Mouse (Mus musculus): ENCODE results near the gene Egflam. TPM values are rescaled to one million over a fixed set of nuclear protein-coding genes. Genes with fewer than 3 reads are reported as not detected.

Gene Egflam
- polyA plus RNA-seq, 1 experiment from 2014 or later = 32.7 TPM

- Histone ChIP-seq H3K4me2 (ENCODE audit: low read depth, low read length) (no peak overlapping the region), H3K4me1 (replicated peaks; ENCODE audit: control insufficient read depth, insufficient read depth, low read length) (0 out of 2 replicates have a peak, but pooled peaks cover 4% of the 10 kb centered on the region), H3K9ac (ENCODE audit: low read length) (no peak overlapping the region), H3K36me3 (ENCODE audit: control insufficient read depth, insufficient read depth, low read length) (peaks cover 22% of the 10 kb centered on the region), H3K4me3 (ENCODE audit: low read length) (no peak overlapping the region), H3K27me3 (ENCODE audit: control insufficient read depth, insufficient read depth, low read depth, low read length) (no peaks in the 10 kb centered on the region), H3K27ac (ENCODE audit: low read length) (no peak overlapping the region), H3K9me3 (ENCODE audit: control insufficient read depth, low read length) (no peaks in the 10 kb centered on the region)
- 82% methylated on average over 8 of the region's 8 CpGs for WGBS
- ATAC-seq (ENCODE audit: low read depth) = no peak
These were observed 224.4 kb downstream of the Egflam start for GRCm38 (mm10) chr15:7173776-7174175.

- Histone ChIP-seq H3K27ac (ENCODE audit: low read length) (no peak overlapping the region), H3K4me1 (replicated peaks; ENCODE audit: control insufficient read depth, insufficient read depth, low read length) (0 out of 2 replicates have a peak, but pooled peaks cover 4% of the 10 kb centered on the region), H3K9me3 (ENCODE audit: control insufficient read depth, low read length) (no peaks in the 10 kb centered on the region), H3K36me3 (ENCODE audit: control insufficient read depth, insufficient read depth, low read length) (peaks cover 21% of the 10 kb centered on the region), H3K4me3 (ENCODE audit: low read length) (no peak overlapping the region), H3K4me2 (ENCODE audit: low read depth, low read length) (no peak overlapping the region), H3K9ac (ENCODE audit: low read length) (no peak overlapping the region), H3K27me3 (ENCODE audit: control insufficient read depth, insufficient read depth, low read depth, low read length) (no peaks in the 10 kb centered on the region)
- 79% methylated on average over 7 of the region's 7 CpGs for WGBS
- ATAC-seq (ENCODE audit: low read depth) = no peak
These were observed 224.8 kb downstream of the Egflam start for GRCm38 (mm10) chr15:7173346-7173745.

GRCm38 (mm10) chr15:7172875-7173274 lies 225.3 kb downstream of the Egflam start:
- Histone ChIP-seq H3K36me3 (ENCODE audit: control insufficient read depth, insufficient read depth, low read length) (peaks cover 21% of the 10 kb centered on the region), H3K9ac (ENCODE audit: low read length) (no peak overlapping the region), H3K4me1 (replicated peaks; ENCODE audit: control insufficient read depth, insufficient read depth, low read length) (0 out of 2 replicates have a peak, but pooled peaks cover 4% of the 10 kb centered on the region), H3K4me3 (ENCODE audit: low read length) (no peak overlapping the region), H3K4me2 (ENCODE audit: low read depth, low read length) (no peak overlapping the region), H3K27me3 (ENCODE audit: control insufficient read depth, insufficient read depth, low read depth, low read length) (no peaks in the 10 kb centered on the region), H3K27ac (ENCODE audit: low read length) (no peak overlapping the region), H3K9me3 (ENCODE audit: control insufficient read depth, low read length) (no peaks in the 10 kb centered on the region)
- 32% methylated on average over 2 of the region's 2 CpGs for WGBS
- no peak for ATAC-seq (ENCODE audit: low read depth)

GRCm38 (mm10) chr15:7167906-7168532 lies 230.2 kb downstream of the Egflam start:
- Histone ChIP-seq H3K9me3 (ENCODE audit: control insufficient read depth, low read length) (no peaks in the 10 kb centered on the region), H3K27ac (ENCODE audit: low read length) (no peak overlapping the region), H3K4me1 (replicated peaks; ENCODE audit: control insufficient read depth, insufficient read depth, low read length) (0 out of 2 replicates have a peak, but pooled peaks cover 4% of the 10 kb centered on the region), H3K27me3 (ENCODE audit: control insufficient read depth, insufficient read depth, low read depth, low read length) (no peaks in the 10 kb centered on the region), H3K36me3 (ENCODE audit: control insufficient read depth, insufficient read depth, low read length) (peaks cover 20% of the 10 kb centered on the region), H3K4me2 (ENCODE audit: low read depth, low read length) (no peak overlapping the region), H3K9ac (ENCODE audit: low read length) (no peak overlapping the region), H3K4me3 (ENCODE audit: low read length) (no peak overlapping the region)
- 46% methylated on average over 11 of the region's 11 CpGs for WGBS
- ATAC-seq (ENCODE audit: low read depth) = no peak

- Histone ChIP-seq H3K9ac (ENCODE audit: low read length) (no peak overlapping the region), H3K27ac (ENCODE audit: low read length) (no peak overlapping the region), H3K4me2 (ENCODE audit: low read depth, low read length) (no peak overlapping the region), H3K9me3 (ENCODE audit: control insufficient read depth, low read length) (no peaks in the 10 kb centered on the region), H3K4me1 (replicated peaks; ENCODE audit: control insufficient read depth, insufficient read depth, low read length) (no peaks in the 10 kb centered on the region), H3K27me3 (ENCODE audit: control insufficient read depth, insufficient read depth, low read depth, low read length) (no peaks in the 10 kb centered on the region), H3K4me3 (ENCODE audit: low read length) (no peak overlapping the region), H3K36me3 (ENCODE audit: control insufficient read depth, insufficient read depth, low read length) (peaks cover 18% of the 10 kb centered on the region; the same call in 1 of the 2 replicates)
- ATAC-seq (ENCODE audit: low read depth) = no peak
- 79% methylated on average over 10 of the region's 10 CpGs for WGBS
These were observed 230.8 kb downstream of the Egflam start for GRCm38 (mm10) chr15:7167238-7167905.

- 88% methylated on average over 9 of the region's 9 CpGs for WGBS
- no peak overlapping the region for H3K4me3 ChIP-seq (ENCODE audit: low read length)
- no peak for ATAC-seq (ENCODE audit: low read depth)
- H3K9me3 ChIP-seq (ENCODE audit: control insufficient read depth, low read length) = no peaks in the 10 kb centered on the region
- no peak overlapping the region for H3K4me2 ChIP-seq (ENCODE audit: low read depth, low read length)
- H3K27me3 ChIP-seq (ENCODE audit: control insufficient read depth, insufficient read depth, low read depth, low read length) = no peaks in the 10 kb centered on the region
- H3K9ac ChIP-seq (ENCODE audit: low read length) = no peak overlapping the region
- no peak overlapping the region for H3K27ac ChIP-seq (ENCODE audit: low read length)
- H3K4me1 ChIP-seq (replicated peaks; ENCODE audit: control insufficient read depth, insufficient read depth, low read length) = no peaks in the 10 kb centered on the region
- peaks cover 18% of the 10 kb centered on the region; the same call in 1 of the 2 replicates for H3K36me3 ChIP-seq (ENCODE audit: control insufficient read depth, insufficient read depth, low read length)
These were observed 231.5 kb downstream of the Egflam start for GRCm38 (mm10) chr15:7166735-7167134.

- Histone ChIP-seq H3K4me1 (replicated peaks; ENCODE audit: control insufficient read depth, insufficient read depth, low read length) (no peaks in the 10 kb centered on the region), H3K4me2 (ENCODE audit: low read depth, low read length) (no peak overlapping the region), H3K4me3 (ENCODE audit: low read length) (no peak overlapping the region), H3K9me3 (ENCODE audit: control insufficient read depth, low read length) (no peaks in the 10 kb centered on the region), H3K27ac (ENCODE audit: low read length) (no peak overlapping the region), H3K27me3 (ENCODE audit: control insufficient read depth, insufficient read depth, low read depth, low read length) (no peaks in the 10 kb centered on the region), H3K36me3 (ENCODE audit: control insufficient read depth, insufficient read depth, low read length) (peaks cover 24% of the 10 kb centered on the region), H3K9ac (ENCODE audit: low read length) (no peak overlapping the region)
- 78% methylated on average over 6 of the region's 6 CpGs for WGBS
- ATAC-seq (ENCODE audit: low read depth) = no peak
These were observed 234.3 kb downstream of the Egflam start for GRCm38 (mm10) chr15:7163851-7164250.

GRCm38 (mm10) chr15:7160321-7160720 lies 237.9 kb downstream of the Egflam start:
- 0 out of 2 replicates have a peak, but pooled peaks cover 3% of the 10 kb centered on the region for H3K4me1 ChIP-seq (replicated peaks; ENCODE audit: control insufficient read depth, insufficient read depth, low read length)
- no peaks in the 10 kb centered on the region for H3K9me3 ChIP-seq (ENCODE audit: control insufficient read depth, low read length)
- peaks cover 27% of the 10 kb centered on the region for H3K36me3 ChIP-seq (ENCODE audit: control insufficient read depth, insufficient read depth, low read length)
- no peak for ATAC-seq (ENCODE audit: low read depth)
- no peak overlapping the region for H3K4me3 ChIP-seq (ENCODE audit: low read length)
- no peak overlapping the region for H3K9ac ChIP-seq (ENCODE audit: low read length)
- H3K4me2 ChIP-seq (ENCODE audit: low read depth, low read length) = no peak overlapping the region
- no peak overlapping the region for H3K27ac ChIP-seq (ENCODE audit: low read length)
- H3K27me3 ChIP-seq (ENCODE audit: control insufficient read depth, insufficient read depth, low read depth, low read length) = no peaks in the 10 kb centered on the region
- 83% methylated on average over 8 of the region's 8 CpGs for WGBS

- peaks cover 25% of the 10 kb centered on the region for H3K36me3 ChIP-seq (ENCODE audit: control insufficient read depth, insufficient read depth, low read length)
- no peak overlapping the region for H3K4me3 ChIP-seq (ENCODE audit: low read length)
- peaks cover 6% of the 10 kb centered on the region for H3K4me1 ChIP-seq (replicated peaks; ENCODE audit: control insufficient read depth, insufficient read depth, low read length)
- ATAC-seq (ENCODE audit: low read depth) = no peak
- H3K9me3 ChIP-seq (ENCODE audit: control insufficient read depth, low read length) = no peaks in the 10 kb centered on the region
- H3K9ac ChIP-seq (ENCODE audit: low read length) = no peak overlapping the region
- H3K27ac ChIP-seq (ENCODE audit: low read length) = no peak overlapping the region
- H3K4me2 ChIP-seq (ENCODE audit: low read depth, low read length) = no peak overlapping the region
- WGBS = 86% methylated on average over 9 of the region's 9 CpGs
- no peaks in the 10 kb centered on the region for H3K27me3 ChIP-seq (ENCODE audit: control insufficient read depth, insufficient read depth, low read depth, low read length)
These were observed 238.3 kb downstream of the Egflam start for GRCm38 (mm10) chr15:7159869-7160268.
